Mouse (Mus musculus) CD4-positive, CD25-positive, alpha-beta regulatory T cell, adult 2 months (primary cell): ENCODE results near the gene Ppp1r3d.

Experiments used
- DNase-seq: peaks from one replicate; pipeline ENCODE4 v3.0.0-alpha.2; 2012; ENCODE audit warnings: low read depth, low spot score

Gene Ppp1r3d

GRCm38 (mm10) chr2:178413481-178414260, 601 bp downstream of the Ppp1r3d start:
- DNase-seq, result no peak

- DNase-seq, result no peak
Measured at GRCm38 (mm10) chr2:178413081-178413480, 1.2 kb downstream of the Ppp1r3d start.

DNA sequence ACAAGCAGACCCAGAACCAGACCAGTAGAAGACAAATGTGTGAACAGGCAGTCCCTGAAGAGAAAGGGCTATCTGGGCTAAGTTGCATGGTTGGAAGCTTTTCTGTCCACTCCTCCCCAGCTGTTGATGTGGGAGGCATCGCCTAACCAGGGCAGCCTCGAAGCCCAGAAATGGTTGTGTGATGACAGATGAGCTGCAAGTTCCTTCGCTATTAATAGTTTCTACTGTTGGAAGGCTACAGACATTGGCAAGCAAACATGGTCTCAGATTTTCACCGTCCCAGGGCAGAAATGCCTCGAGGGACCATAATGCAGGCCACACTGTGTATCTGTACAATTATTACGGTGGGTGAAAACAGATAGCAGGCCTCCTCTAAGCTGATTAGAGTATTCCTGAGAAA, 1.7 kb downstream of the Ppp1r3d start:
- DNase-seq, result no peak

DNA sequence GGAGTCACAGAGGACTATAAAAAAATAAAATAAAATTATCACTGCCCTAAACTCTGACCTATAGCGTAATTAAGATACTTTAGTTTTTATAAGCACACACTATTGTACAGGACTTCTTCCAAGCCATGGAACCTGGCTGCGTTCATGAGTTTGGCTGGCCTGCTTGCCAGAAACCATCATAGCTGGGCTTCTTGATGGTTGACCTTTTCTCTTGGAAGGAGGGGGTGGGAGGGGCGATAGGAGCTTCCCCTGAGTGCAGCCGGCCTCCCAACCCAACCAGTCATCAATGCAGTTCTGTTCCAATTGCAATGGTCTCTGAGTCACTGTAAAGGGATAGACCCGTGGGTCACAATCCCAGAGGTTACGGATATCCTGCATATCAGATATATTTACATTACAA, 4.0 kb downstream of the Ppp1r3d start:
- DNase-seq, result no peak

DNA sequence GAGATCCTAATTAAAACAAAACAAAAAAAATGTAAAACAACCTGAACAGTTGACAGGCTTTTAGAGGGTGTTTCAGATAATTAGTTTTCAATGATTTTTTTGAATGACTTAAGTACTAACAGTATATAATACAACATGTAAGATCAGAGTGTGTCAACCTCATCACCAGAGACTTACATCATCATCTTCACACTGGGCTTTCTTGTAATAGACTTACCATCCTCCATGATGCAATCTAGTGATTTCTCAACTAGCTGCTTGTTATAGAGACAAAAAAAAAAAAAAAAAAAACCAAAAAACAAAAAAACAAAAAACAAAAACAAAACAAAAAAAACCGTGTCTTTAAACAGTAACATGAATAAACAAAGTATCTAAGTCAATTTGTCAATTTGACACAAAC, 5.2 kb downstream of the Ppp1r3d start:
- no peak for DNase-seq

DNA sequence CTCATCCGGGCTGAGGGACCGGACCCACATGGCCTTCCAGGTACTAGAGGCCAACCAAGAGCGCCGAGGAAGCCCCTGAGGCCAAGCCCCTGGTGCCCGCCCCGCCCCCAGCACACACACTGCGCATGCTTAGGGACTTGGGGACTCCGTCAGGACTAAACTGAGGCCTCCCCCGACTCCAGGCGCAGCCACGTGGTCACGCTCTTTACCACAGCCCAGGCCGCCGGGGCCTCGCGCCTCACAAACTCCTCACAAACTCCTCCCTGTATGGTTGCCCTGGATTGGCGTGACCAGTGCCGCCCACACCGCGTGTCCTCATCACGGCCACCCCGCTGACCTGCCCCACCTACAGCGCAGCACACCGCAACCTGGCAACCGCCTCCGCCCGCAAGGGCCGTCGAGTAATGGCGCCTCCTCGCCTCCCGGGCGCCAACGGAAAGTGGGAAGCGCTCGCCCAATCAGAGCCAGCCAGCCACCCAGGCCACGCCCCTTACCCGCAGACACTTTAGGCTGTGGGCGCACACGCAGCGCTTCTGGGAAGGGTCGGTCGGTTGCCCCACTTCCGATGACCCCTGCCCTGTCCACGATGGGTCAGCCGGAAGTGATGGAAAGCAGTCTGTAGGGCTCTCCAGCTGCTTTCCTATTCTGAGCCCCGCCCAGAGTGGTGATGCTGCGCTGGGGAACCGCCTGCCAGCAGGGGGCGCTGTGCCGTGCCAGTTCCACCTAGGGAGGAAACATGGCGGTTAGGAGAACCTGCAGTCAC, 7.0 kb downstream of the Ppp1r3d start, which contains the start of gene Sycp2:
TSS of gene Sycp2 (minus strand) at position 633 of the 763 bp plus-strand sequence.
- DNase-seq, result no peak
